18 mouse cellular contexts compared by ENCODE assay signal in genomic region chr2:43690402-43690801, GRCm38 (mm10). TPM values are rescaled to one million over a fixed set of nuclear protein-coding genes. Genes with fewer than 3 reads are reported as not detected.
"Had no signal": no experiment of that assay in that cellular context is flagged by ENCODE, and none has a peak within 500 bp of the region (broad histone marks: within the 10 kb centered on the region; RNA-seq: fewer than 3 reads in every experiment).

No protein-coding gene starts in this region.

- H3K4me2 ChIP-seq: lung, embryonic 14.5 days; midbrain, embryonic 12.5 days; neural tube, embryonic 13.5 days; neural tube, embryonic 15.5 days; stomach, embryonic 15.5 days had no signal

- ATAC-seq: midbrain, embryonic 16.5 days had no signal

- H3K27ac ChIP-seq: midbrain, embryonic 10.5 days; midbrain, embryonic 12.5 days; neural tube, embryonic 13.5 days; neural tube, embryonic 15.5 days; stomach, embryonic 15.5 days; stomach, postnatal 0 days had no signal

- DNase-seq: lung, adult 18-20 months; lung, embryonic 14.5 days; lung, postnatal 10 days; lung, postnatal 4 days; midbrain, embryonic 14.5 days; retina, postnatal 1 day; right cerebral cortex, adult 18-20 months; thymus, adult 18-20 months; thymus, postnatal 14 days; thymus, postnatal 36 days had no signal

- H3K4me3 ChIP-seq: midbrain, embryonic 10.5 days; midbrain, embryonic 12.5 days; myocyte; neural tube, embryonic 13.5 days; neural tube, embryonic 15.5 days; stomach, embryonic 15.5 days had no signal

- H3K36me3 ChIP-seq: midbrain, embryonic 10.5 days; midbrain, embryonic 12.5 days; neural tube, embryonic 13.5 days; neural tube, embryonic 15.5 days; stomach, embryonic 15.5 days had no signal

- H3K4me1 ChIP-seq: midbrain, embryonic 10.5 days; midbrain, embryonic 12.5 days; neural tube, embryonic 13.5 days; neural tube, embryonic 15.5 days; stomach, embryonic 15.5 days had no signal

- H3K9ac ChIP-seq: lung, embryonic 14.5 days; midbrain, embryonic 12.5 days; neural tube, embryonic 13.5 days; neural tube, embryonic 15.5 days; stomach, embryonic 15.5 days had no signal

- H3K9me3 ChIP-seq: midbrain, embryonic 10.5 days; midbrain, embryonic 12.5 days; neural tube, embryonic 13.5 days; neural tube, embryonic 15.5 days; stomach, embryonic 15.5 days had no signal

- H3K27me3 ChIP-seq: midbrain, embryonic 12.5 days; neural tube, embryonic 13.5 days; neural tube, embryonic 15.5 days; stomach, embryonic 15.5 days had no signal

RNA-seq across cellular contexts. Expression of gene Arhgap15, which starts 58.2 kb away (rescaled TPM):
- polyA plus RNA-seq: myocyte had no signal
